Mouse (Mus musculus) colon, adult 2 months (tissue): ENCODE data around the gene Rrnad1. TPM values are rescaled to one million over a fixed set of nuclear protein-coding genes. Genes with fewer than 3 reads are reported as not detected.

Source experiments
- polyA plus RNA-seq: library from polyadenylated mRNA; depleted of rRNA; stranded (reverse); fragments of >200 nt; gene quantifications from 2 replicates; pipeline ENCODE4 v1.2.3, GENCODE M21; 2012; rRNA removed

The Rrnad1 gene
- polyA plus RNA-seq, result 28.7 and 33.5 TPM in 2 replicates

DNA sequence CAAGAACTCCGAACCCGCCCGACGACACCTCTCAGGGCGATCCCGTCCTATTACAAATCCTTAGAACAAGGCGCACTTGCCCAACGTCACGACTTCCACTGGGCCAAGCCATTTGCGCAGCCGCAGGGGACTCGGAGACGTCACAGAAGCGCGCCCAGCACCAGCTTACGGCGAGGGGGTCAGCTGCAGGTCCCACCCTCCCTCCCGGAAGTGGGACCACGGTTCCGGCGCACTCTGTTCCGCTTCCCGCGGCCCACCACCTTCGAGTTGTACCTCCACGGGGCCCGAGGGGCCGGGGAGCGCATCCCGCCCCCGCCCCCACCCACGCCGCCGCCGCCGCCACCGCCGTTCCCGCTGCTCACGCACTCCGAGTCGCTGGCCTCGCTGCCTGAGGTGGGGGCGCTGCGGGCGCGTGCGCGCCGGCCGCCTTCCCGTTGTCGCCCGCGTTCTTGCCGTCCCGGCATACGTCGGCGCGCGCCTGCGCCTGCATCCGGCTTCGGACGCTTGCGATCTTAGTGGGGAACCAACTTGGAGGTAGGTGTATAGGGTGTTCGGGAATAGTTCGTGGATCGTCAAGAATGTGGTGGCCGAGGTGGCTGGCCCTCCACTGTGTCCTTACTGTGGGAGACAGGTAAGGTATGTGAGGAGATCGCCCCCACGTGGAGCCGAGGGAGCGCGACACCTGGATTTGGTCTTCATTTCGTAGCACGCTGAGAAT, at the start of gene Rrnad1, which contains the start of gene Isg20l2:
TSS of gene Rrnad1 (minus strand) at position 640 of the 718 bp plus-strand sequence.
TSS of gene Isg20l2 (plus strand) at position 237 of the 718 bp plus-strand sequence.

GRCm38 (mm10) chr3:87970939-87971488, 40.5 kb upstream of the Rrnad1 start, which contains the start of gene Nes:
Nes (plus strand) TSS chr3:87971078.

GRCm38 (mm10) chr3:87948378-87949265, 18.1 kb upstream of the Rrnad1 start, which contains the start of gene Crabp2:
Crabp2 (plus strand) TSS chr3:87948666.

DNA sequence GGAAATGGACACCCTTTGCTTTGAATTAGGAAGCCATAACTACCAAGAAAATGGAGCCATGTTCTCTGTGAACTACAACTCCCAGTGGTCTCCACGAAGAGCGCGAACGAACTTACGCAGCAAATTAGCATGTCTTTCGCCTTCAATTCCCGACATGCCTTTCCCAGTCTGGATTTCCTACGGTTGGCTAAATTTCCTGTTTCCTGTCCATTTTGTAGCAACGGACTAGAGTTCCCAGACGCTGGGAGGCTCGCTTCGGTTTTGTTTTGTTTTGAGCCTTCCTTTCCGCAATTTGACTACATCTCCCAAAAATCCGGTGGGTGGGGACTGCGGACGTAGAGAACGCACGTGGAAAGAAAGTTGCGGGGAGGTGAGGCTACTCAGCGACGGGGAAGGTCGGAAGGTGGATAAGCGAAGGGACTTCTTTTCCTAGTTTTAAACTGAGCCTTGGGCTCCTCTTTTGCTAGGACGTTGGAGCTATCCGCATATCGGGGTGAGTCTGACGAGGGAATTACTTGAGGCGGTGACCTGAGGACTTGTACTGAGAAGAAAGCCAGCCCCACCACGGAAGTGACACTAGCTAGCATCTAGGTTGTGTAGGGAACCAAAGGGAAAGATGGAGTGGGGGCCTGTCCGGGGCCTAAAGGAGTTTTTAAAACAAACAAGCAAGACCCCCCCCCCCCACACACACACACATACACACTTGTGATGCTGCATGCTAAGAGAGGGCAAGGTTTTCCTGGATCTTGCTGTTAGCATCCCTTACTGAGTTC, 11.0 kb downstream of the Rrnad1 start, which contains the start of gene Mrpl24:
TSS of gene Mrpl24 (plus strand) at position 171 of the 773 bp plus-strand sequence.

DNA sequence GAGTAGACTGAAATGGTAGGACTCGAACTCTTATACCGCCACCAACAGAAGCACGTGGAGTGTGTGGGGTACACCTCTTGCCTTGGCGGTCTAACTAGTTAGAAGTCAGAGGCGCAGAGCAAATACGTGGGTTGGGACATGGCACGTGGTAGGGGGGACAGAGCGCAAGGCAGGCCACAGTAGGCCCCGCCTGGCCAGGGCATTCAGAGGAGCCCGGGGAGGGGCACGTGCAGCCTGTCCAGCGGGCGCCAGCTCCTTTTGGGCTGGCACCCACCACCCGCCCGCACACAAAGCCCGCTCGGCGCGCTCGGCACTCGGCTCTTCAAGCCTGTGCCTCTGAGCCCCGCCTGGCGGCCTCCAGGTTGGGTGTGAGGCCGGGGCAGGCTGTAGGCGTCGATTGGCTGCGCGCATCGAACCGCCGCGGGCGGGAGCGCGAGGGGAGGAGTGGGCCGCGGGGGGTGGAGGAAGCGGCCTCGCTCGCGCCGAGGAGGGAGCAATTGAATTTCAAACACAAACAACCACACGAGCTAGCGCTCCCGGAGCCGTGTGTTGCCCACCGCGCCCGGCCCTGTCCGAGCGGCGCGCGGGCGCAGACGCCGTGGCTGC, 24.5 kb downstream of the Rrnad1 start, which contains the start of gene Hdgf:
TSS of gene Hdgf (plus strand) at position 442 of the 606 bp plus-strand sequence.

DNA sequence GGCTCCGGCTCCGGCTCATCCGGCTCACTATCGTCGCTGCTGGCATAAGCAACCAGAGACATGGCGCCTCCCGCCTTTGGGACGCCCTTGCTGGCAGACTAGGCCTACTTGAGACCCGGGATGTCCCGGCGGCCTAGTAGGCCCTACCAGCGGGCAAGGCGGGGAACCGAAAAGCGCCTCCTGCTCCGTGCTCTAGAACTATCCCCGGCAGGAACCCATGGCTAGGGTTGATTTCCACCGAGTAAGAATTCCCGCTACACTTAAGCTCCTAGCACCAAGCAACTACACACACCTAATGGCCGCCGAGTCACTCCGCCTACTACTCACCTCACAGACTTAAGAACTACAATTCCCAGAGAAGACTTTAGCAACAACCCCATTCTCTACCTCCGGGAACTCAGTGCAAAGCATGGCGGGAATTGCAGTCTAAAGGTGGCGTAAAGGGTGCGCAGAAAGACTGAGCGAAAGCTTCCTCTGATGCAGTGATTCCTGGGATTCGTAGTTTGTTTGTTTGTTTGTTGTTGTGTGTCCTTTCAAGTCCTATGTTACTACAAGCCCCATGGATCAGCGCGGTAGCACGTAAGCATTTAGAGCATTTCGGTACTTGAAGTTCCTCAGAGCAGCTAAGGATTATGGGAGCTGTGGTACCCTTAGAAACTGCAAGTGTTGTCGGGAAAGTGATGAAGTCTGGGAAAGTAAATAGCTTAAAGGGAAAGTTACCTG, 45.1 kb downstream of the Rrnad1 start, which contains the start of gene Prcc:
TSS of gene Prcc (minus strand) at position 328 of the 723 bp plus-strand sequence.

Other genes with a start within 250 kb of the Rrnad1 start
- gene Lrrc71, start 182.1 kb downstream of the Rrnad1 start, polyA plus RNA-seq, result 0.19 TPM in 1 of 2 replicates, not detected in the other
- gene Ntrk1, start 135.6 kb downstream of the Rrnad1 start, polyA plus RNA-seq, result 0.10 and 0.25 TPM in 2 replicates
- 5.6 and 11.1 TPM in 2 replicates for gene Insrr, start 133.8 kb downstream of the Rrnad1 start, polyA plus RNA-seq
- 33.1 and 38.2 TPM in 2 replicates for gene Pear1, start 106.4 kb downstream of the Rrnad1 start, polyA plus RNA-seq
- 0.86 TPM in 2 replicates for gene Sh2d2a, start 84.0 kb downstream of the Rrnad1 start, polyA plus RNA-seq
- 28.8 and 34.8 TPM in 2 replicates for gene Prcc, start 45.1 kb downstream of the Rrnad1 start, polyA plus RNA-seq
- 71.1 and 78.8 TPM in 2 replicates for gene Hdgf, start 24.4 kb downstream of the Rrnad1 start, polyA plus RNA-seq
- gene Mrpl24, start 11.2 kb downstream of the Rrnad1 start, polyA plus RNA-seq, result 30.3 and 34.7 TPM in 2 replicates
- 8.5 and 10.1 TPM in 2 replicates for gene Isg20l2, start 403 bp downstream of the Rrnad1 start, polyA plus RNA-seq
- not detected in 2 replicates for gene Crabp2, start 17.9 kb upstream of the Rrnad1 start, polyA plus RNA-seq
- gene Nes, start 40.4 kb upstream of the Rrnad1 start, polyA plus RNA-seq, result 1.5 and 1.6 TPM in 2 replicates
- gene Bcan, start 69.5 kb upstream of the Rrnad1 start, polyA plus RNA-seq, result 1.8 and 2.2 TPM in 2 replicates
- gene Hapln2, start 96.9 kb upstream of the Rrnad1 start, polyA plus RNA-seq, result not detected in 2 replicates
- gene Gpatch4, start 112.4 kb upstream of the Rrnad1 start, polyA plus RNA-seq, result 2.9 and 3.4 TPM in 2 replicates
- gene Naxe, start 127.8 kb upstream of the Rrnad1 start, polyA plus RNA-seq, result 60.6 and 65.0 TPM in 2 replicates
- not detected in 2 replicates for gene Ttc24, start 147.6 kb upstream of the Rrnad1 start, polyA plus RNA-seq
- gene Iqgap3, start 151.3 kb upstream of the Rrnad1 start, polyA plus RNA-seq, result 14.6 and 15.6 TPM in 2 replicates
- gene Mef2d, start 211.7 kb upstream of the Rrnad1 start, polyA plus RNA-seq, result 96.8 and 113 TPM in 2 replicates